Mouse (Mus musculus) embryonic facial prominence, embryonic 15.5 days (tissue): ENCODE measurements around the gene Celf2. TPM values are rescaled to one million over a fixed set of nuclear protein-coding genes. Genes with fewer than 3 reads are reported as not detected.

Experiments used
- ATAC-seq: fragments of 200-750 bp; cut with Nextera tagmentation; 2 replicates; pipeline ENCODE4 v1.8.0; 2017; ENCODE audit warnings: low read depth, moderate TSS enrichment; ENCODE audit not compliant: insufficient number of reproducible peaks, low FRiP score, low TSS enrichment
- H3K27ac ChIP-seq: fragments of 300-500 bp; sonication (generic); replicated peaks from 2 replicates; pipeline ENCODE4 v1.5.1; 2015; ENCODE audit warnings: mild to moderate bottlenecking, inconsistent platforms
- H3K27me3 ChIP-seq: fragments of 300-500 bp; sonication (generic); 2 replicates; pipeline ENCODE4 v1.6.1; 2015; ENCODE audit warnings: inconsistent platforms
- H3K36me3 ChIP-seq: fragments of 300-500 bp; sonication (generic); 2 replicates; pipeline ENCODE4 v1.6.1; 2015; ENCODE audit warnings: mild to moderate bottlenecking, inconsistent platforms
- H3K4me1 ChIP-seq: fragments of 300-500 bp; sonication (generic); 2 replicates; pipeline ENCODE4 v1.6.1; 2015; ENCODE audit warnings: inconsistent platforms
- H3K4me2 ChIP-seq: fragments of 300-500 bp; sonication (generic); replicated peaks from 2 replicates; pipeline ENCODE4 v1.6.1; 2015; ENCODE audit warnings: mild to moderate bottlenecking, inconsistent platforms
- H3K4me3 ChIP-seq: fragments of 300-500 bp; sonication (generic); replicated peaks from 2 replicates; pipeline ENCODE4 v1.5.1; 2015; ENCODE audit warnings: mild to moderate bottlenecking, inconsistent platforms
- H3K9ac ChIP-seq: fragments of 300-500 bp; sonication (generic); 2 replicates; pipeline ENCODE4 v1.6.1; 2015; ENCODE audit warnings: inconsistent platforms
- H3K9me3 ChIP-seq: fragments of 300-500 bp; sonication (generic); replicated peaks from 2 replicates; pipeline ENCODE4 v1.6.1; 2016; ENCODE audit warnings: inconsistent platforms
- WGBS: fragments of 180-500 bp; shearing (Covaris S2); methylation state at CpG from one replicate; pipeline ENCODE4 v1.1.7; 2015; 5-methylcytosine and 5-hydroxymethylcytosine counted together
- polyA plus RNA-seq: library from polyadenylated mRNA; unstranded; fragments of >200 nt; fragmentation: Nextera tagmentation; extraction: Ambion mirVana; gene quantifications from 2 replicates; pipeline ENCODE4 v1.2.1, GENCODE M21; 2015

Celf2 gene
- polyA plus RNA-seq, 1 experiment from 2014 or later = 59.7 TPM

DNA sequence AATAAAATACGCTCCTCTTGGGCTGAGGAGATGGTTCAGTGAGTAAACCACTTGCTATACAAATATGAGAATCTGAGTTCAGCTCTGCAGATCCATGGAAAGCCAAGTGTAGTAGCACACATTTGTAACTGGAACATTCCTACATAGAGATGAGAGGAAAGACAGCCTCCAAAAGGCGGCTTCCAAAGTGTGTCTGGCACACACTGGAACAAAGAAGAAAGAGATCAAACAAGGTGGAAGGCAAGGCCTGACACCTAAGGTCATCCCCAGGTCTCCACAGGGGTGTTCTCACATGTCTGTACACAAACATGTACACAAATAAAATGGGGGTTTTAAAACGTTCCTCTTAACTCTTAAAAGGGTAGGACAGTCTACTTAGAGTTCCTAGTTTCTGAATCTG, 791.4 kb downstream of the Celf2 start:
- Histone ChIP-seq H3K27ac (no peak overlapping the region), H3K9me3 (no peaks in the 10 kb centered on the region), H3K36me3 (no peaks in the 10 kb centered on the region), H3K27me3 (no peaks in the 10 kb centered on the region), H3K4me3 (no peak overlapping the region), H3K4me1 (peaks cover 16% of the 10 kb centered on the region), H3K4me2 (no peak overlapping the region), H3K9ac (no peak overlapping the region)
- WGBS = 67% methylated on average over 3 of the region's 3 CpGs
- no peak for ATAC-seq

DNA sequence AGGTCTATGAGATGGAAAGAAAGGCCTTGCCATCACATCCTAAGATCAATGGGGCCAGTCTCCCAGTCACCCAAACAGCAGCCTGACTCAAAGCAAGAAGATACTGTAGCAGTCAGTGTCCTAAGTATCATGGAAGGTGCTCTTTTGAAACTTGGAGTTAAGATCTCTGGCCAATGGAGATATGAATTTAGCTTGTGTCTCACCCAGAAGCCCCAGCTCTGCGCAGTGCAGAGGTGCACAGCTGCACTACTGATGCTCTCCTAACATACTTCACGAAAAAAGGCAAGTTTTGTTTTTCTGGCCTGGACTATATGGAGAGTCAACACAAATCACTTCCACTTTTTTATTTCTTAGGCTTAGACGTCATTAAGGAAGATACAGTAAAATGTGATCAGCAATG, 793.8 kb downstream of the Celf2 start:
- H3K4me3 ChIP-seq = no peak overlapping the region
- WGBS = 93% methylated on average over 3 of the region's 3 CpGs

DNA sequence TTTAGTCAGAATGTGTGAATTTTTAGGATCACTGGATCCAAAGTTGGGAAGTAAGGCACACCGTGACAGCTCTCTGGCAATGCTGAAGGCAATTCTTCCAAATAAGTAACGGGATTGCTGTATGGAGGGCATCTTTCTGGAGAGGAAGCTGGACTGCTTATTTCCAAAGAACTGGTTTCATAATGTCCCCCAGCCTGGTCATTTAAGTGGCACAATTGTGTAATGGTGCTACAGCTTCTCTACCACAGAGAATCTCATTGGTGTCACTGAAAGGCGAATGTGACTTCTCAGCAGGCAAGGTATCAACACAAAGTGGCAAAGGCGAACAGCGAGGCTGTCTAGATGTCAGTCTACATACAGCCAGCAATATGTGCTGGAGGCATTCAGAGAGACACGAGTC, 795.8 kb downstream of the Celf2 start:
- Histone ChIP-seq H3K4me1 (no peaks in the 10 kb centered on the region), H3K4me3 (no peak overlapping the region), H3K4me2 (no peak overlapping the region), H3K36me3 (no peaks in the 10 kb centered on the region), H3K27ac (no peak overlapping the region), H3K9ac (no peak overlapping the region), H3K27me3 (no peaks in the 10 kb centered on the region), H3K9me3 (no peaks in the 10 kb centered on the region)
- ATAC-seq = no peak
- 85% methylated on average over 6 of the region's 6 CpGs for WGBS

More for the DNA sequence above, 793.8 kb downstream of the Celf2 start:
- Histone ChIP-seq H3K27me3 (no peaks in the 10 kb centered on the region), H3K4me2 (no peak overlapping the region), H3K9ac (no peak overlapping the region), H3K9me3 (no peaks in the 10 kb centered on the region), H3K36me3 (no peaks in the 10 kb centered on the region), H3K27ac (no peak overlapping the region), H3K4me1 (no peaks in the 10 kb centered on the region)
- ATAC-seq = no peak

DNA sequence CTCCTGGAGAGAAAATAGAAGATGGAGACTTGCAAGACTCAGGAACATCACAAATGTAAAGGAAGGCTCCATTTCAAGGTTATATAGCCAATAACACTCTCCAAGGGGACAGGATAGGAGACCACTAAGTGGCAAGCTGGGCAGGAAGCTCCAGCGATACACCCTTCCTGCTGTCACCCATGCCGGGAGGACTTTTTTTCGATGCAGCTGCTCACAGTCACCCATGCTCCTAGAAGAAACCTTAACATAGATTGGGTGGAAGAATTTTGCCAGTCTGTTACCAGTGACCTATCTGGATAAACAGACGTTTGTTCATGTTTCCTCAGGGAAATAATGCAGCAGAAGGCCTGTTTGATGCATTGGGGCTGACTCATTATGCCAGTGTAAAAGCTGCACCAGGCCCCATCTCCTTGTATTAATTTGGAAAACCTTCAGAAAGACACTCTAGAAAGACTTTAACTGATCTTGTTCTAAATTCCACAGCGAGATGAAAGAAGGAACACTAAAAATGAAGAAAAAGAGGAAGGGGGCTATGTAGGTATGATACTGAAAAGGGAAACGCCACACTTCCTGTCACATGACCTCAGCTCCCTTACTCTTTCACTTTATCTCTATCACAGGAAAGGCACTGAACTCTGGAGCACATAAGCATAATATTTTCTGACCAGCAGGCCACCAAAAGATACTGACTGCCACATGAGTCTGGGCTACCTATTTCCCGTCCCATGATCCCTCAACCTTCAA, 798.5 kb downstream of the Celf2 start:
- no peak for ATAC-seq
- Histone ChIP-seq H3K36me3 (no peaks in the 10 kb centered on the region), H3K27me3 (no peaks in the 10 kb centered on the region), H3K4me1 (peaks cover 6% of the 10 kb centered on the region; the same call in 1 of the 2 replicates), H3K9me3 (no peaks in the 10 kb centered on the region), H3K4me2 (no peak overlapping the region), H3K27ac (no peak overlapping the region), H3K4me3 (no peak overlapping the region), H3K9ac (no peak overlapping the region)
- 77% methylated on average over 7 of the region's 7 CpGs for WGBS

DNA sequence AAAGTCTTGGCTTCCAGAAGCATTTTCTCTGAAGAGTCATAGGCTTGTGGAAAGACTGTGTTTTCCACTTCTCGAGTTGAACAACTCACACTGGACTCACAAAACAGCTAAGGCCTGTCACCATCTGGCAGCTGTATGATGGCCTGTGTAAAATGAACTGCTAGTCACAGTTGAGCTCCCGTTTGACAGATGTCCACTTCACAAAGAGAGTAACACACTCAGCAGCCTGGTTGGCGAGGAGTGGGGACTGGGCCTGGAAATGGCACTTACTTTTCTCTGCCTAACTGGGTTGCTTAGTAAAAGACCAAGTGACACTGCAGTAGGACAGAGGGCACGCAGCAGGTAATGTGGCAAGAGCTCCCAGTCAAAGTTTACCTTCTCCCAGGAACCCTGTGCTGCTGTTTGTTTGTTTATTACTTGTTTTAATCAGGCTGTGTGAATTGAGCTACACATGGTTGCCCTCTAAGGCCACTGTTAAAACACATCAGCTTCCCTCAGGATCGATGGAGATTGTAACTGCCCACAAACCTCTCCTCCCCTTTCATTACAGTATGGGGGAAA, 801.3 kb downstream of the Celf2 start:
- no peak overlapping the region for H3K9ac ChIP-seq
- ATAC-seq = no peak
- H3K27ac ChIP-seq = no peak overlapping the region
- 42% methylated on average over 5 of the region's 5 CpGs for WGBS
- H3K4me1 ChIP-seq = peaks cover 6% of the 10 kb centered on the region; the same call in 1 of the 2 replicates
- no peak overlapping the region for H3K4me3 ChIP-seq
- no peak overlapping the region for H3K4me2 ChIP-seq
- no peaks in the 10 kb centered on the region for H3K36me3 ChIP-seq
- no peaks in the 10 kb centered on the region for H3K27me3 ChIP-seq
- H3K9me3 ChIP-seq = no peaks in the 10 kb centered on the region

DNA sequence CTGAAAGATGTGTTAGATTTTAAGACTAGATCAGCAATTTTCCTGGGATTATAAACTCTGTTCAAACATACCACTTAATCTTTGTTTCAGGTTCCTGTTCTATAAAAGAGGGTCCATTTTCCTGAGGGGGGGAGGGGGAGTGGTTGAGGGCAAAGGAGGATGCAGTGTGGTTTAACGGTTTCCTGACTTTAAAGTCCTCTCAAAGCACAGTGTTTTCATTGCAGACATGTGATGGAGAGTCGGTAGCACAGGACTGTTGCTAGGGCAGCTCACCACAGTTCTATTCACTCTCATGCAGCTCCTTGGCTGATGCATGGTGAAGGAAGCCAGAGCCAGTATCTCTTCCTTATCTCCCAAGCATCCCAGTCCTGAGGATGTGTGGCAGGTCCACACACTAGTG, 802.1 kb downstream of the Celf2 start:
- Histone ChIP-seq H3K27me3 (no peaks in the 10 kb centered on the region), H3K9me3 (no peaks in the 10 kb centered on the region), H3K9ac (no peak overlapping the region), H3K4me1 (peaks cover 6% of the 10 kb centered on the region; the same call in 1 of the 2 replicates), H3K36me3 (no peaks in the 10 kb centered on the region), H3K4me2 (no peak overlapping the region), H3K4me3 (no peak overlapping the region), H3K27ac (no peak overlapping the region)
- 30% methylated on average over 2 of the region's 2 CpGs for WGBS
- no peak for ATAC-seq

DNA sequence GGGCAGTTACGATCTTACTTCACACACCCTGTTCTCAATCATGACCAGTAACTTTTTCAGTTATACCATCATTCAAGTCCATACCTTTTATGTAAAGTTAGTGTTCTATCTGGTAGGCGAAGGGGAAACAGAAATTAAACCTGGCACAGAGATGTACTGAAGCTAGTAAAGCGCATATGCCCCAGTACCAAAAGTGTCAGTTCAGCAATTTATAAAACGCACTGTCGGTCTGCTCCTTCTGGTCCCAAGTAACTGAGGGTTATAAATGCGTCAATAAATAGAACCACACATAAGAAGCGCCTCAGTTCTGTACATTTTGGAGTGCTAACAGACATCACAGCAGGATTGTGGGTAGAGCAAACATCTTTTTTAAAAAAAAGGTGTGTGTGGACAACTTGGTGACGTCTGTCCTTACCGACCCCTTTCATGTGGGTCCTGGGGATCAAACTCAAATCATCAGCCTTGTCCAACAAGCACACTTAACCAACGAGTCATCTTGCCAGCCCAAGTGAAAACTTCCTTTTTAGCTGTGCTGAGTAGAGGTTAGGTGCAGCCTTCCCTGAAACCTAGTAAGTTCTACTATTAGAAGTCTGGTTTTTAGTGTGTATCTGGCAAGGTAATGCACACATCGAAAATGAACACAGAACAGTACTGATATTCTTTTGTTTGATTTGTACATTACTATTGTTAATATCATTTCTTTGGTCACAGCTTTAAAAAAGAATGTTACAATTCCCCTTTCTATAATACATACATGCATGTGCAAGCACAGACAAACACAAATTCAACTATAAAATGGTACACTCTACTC, 803.2 kb downstream of the Celf2 start:
- Histone ChIP-seq H3K4me1 (peaks cover 6% of the 10 kb centered on the region; the same call in 1 of the 2 replicates), H3K36me3 (no peaks in the 10 kb centered on the region), H3K27me3 (no peaks in the 10 kb centered on the region), H3K9ac (no peak overlapping the region), H3K4me2 (no peak overlapping the region), H3K27ac (no peak overlapping the region), H3K4me3 (no peak overlapping the region), H3K9me3 (no peaks in the 10 kb centered on the region)
- 83% methylated on average over 11 of the region's 11 CpGs for WGBS
- ATAC-seq = no peak

DNA sequence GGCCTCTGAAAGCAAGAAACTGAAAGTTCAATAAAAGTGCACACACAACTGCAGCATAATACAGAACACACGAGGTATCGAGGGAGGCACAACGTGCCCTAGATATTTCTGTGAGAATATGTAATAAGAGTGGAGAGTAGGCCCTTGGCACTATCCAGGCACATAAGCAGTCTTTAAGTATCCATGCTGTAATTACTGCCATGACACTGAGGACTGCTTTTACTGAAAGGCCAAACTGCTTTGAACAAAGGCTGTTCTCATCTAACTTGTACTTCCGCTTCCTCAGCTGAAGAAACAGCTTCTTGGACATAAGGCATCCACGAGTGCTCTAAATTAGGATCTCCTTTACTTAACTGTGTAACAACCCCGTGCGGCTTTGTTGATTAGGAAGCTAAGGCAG, 803.9 kb downstream of the Celf2 start:
- WGBS = 53% methylated on average over 7 of the region's 7 CpGs
- no peaks in the 10 kb centered on the region for H3K36me3 ChIP-seq
- H3K9me3 ChIP-seq = no peaks in the 10 kb centered on the region
- H3K4me1 ChIP-seq = peaks cover 6% of the 10 kb centered on the region; the same call in 1 of the 2 replicates
- H3K4me2 ChIP-seq = no peak overlapping the region
- H3K9ac ChIP-seq = no peak overlapping the region
- ATAC-seq = no peak
- H3K27ac ChIP-seq = no peak overlapping the region
- H3K4me3 ChIP-seq = no peak overlapping the region
- no peaks in the 10 kb centered on the region for H3K27me3 ChIP-seq

DNA sequence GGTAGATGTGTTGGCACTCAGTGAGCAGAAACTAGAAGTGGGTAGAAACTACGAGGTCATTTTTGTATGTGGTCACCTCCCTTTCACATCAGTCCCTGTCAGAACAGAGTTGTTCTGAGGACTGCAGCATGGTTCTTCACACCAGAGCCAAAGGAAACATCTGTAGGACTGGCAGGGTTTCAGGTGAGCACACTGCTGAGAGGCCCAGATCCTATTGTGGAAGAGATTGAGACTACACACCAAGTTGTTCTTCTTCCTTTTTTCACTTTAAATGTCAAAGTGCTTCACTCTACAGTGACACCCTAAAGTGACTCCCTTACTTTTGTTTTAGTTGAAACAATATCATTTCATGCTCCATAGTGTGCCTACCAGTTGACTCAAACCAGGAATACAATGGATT, 804.6 kb downstream of the Celf2 start:
- 90% methylated on average over 1 of the region's 1 CpGs for WGBS
- Histone ChIP-seq H3K9me3 (no peaks in the 10 kb centered on the region), H3K27me3 (no peaks in the 10 kb centered on the region), H3K27ac (no peak overlapping the region), H3K4me2 (no peak overlapping the region), H3K4me3 (no peak overlapping the region), H3K36me3 (no peaks in the 10 kb centered on the region), H3K4me1 (peaks cover 6% of the 10 kb centered on the region; the same call in 1 of the 2 replicates), H3K9ac (no peak overlapping the region)
- no peak for ATAC-seq

DNA sequence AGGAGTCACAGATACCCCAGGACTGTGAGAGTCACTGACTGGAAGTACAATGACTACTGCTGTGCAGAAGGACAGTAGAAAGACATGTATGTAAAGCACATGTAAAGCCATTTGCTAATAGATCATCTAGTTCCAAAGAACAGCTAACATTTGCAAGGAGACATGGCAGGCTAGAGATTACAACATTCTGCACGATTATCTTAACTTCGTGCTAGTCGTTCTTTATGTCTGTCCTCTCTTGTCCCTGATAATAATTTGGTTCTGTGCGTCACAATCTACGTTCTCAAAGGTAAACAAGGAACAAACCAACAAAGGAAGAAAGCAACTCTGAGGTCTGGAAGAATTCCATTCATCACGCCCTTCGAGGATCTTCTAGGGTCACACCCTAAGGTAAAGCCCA, 805.0 kb downstream of the Celf2 start:
- no peak overlapping the region for H3K4me2 ChIP-seq
- H3K36me3 ChIP-seq = no peaks in the 10 kb centered on the region
- H3K4me3 ChIP-seq = no peak overlapping the region
- H3K9ac ChIP-seq = no peak overlapping the region
- ATAC-seq = no peak
- no peaks in the 10 kb centered on the region for H3K9me3 ChIP-seq
- no peak overlapping the region for H3K27ac ChIP-seq
- H3K27me3 ChIP-seq = no peaks in the 10 kb centered on the region
- H3K4me1 ChIP-seq = peaks cover 6% of the 10 kb centered on the region; the same call in 1 of the 2 replicates
- 85% methylated on average over 7 of the region's 7 CpGs for whole genome bisulfite sequencing

DNA sequence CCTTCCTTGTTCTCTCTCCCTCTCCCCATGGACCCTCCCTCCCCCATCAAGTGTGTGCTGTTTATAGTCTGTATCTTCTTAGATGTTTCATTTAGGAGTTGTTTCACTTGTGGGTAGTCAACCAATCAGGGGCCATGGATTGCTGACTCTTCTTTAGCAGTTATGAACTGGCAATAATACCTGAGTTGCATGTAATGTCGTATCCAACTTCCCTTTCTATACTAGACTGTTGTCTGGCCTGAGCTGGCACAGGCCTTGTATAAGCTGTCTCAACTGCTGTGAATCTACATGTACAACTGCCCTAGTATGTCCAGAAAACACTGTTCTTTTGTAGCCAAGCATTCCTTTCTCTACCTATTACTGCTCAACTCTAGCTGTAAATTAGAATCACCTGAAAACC, 813.0 kb downstream of the Celf2 start:
- no peak overlapping the region for H3K4me2 ChIP-seq
- H3K27me3 ChIP-seq = no peaks in the 10 kb centered on the region
- no peak for ATAC-seq
- H3K4me3 ChIP-seq = no peak overlapping the region
- no peaks in the 10 kb centered on the region for H3K36me3 ChIP-seq
- H3K9me3 ChIP-seq = no peaks in the 10 kb centered on the region
- no peak overlapping the region for H3K9ac ChIP-seq
- no peaks in the 10 kb centered on the region for H3K4me1 ChIP-seq
- H3K27ac ChIP-seq = no peak overlapping the region
- 97% methylated on average over 1 of the region's 1 CpGs for WGBS
